In genomic region chr9:45417245-45417644, GRCm38 (mm10) we compare ENCODE assay signal across 8 mouse cellular contexts. TPM values are rescaled to one million over a fixed set of nuclear protein-coding genes. Genes with fewer than 3 reads are reported as not detected.
A peak's percentile ranks its signal among the peaks of the same experiment; 100 is the strongest.
DNase-seq lines count a peak whose midpoint lies in the region; ATAC-seq and TF ChIP-seq lines count a peak whose summit lies in the region.

No protein-coding gene starts in this region.

- ATAC-seq in heart, embryonic 12.5 days (ENCODE audit: insufficient number of reproducible peaks, low FRiP score), result no peak
- peak; percentile 60; the same call in 1 of the 2 replicates for ATAC-seq in stomach, postnatal 0 days (ENCODE audit: low FRiP score, low TSS enrichment)

- peaks cover 24% of the 10 kb centered on the region for H3K27me3 ChIP-seq in heart, embryonic 12.5 days (replicated peaks)
- H3K27me3 ChIP-seq in stomach, postnatal 0 days (ENCODE audit: control insufficient read depth, insufficient read depth, low read length), result no peaks in the 10 kb centered on the region

- TF ChIP-seq EP300 in stomach, postnatal 0 days (optimal IDR thresholded peaks at IDR 0.05), result no peak

- 22% methylated on average over 8 of the region's 8 CpGs for WGBS in heart, embryonic 12.5 days
- WGBS in stomach, postnatal 0 days, result 22% methylated on average over 8 of the region's 8 CpGs

- H3K36me3 ChIP-seq in ES-E14 (ENCODE audit: control insufficient read depth, insufficient read depth, low read length, poor library complexity, severe bottlenecking), result no peaks in the 10 kb centered on the region
- H3K36me3 ChIP-seq in heart, embryonic 12.5 days, result no peaks in the 10 kb centered on the region
- no peaks in the 10 kb centered on the region for H3K36me3 ChIP-seq in stomach, postnatal 0 days (ENCODE audit: control insufficient read depth, insufficient read depth, low read length)

- in situ Hi-C loops in ES-E14 (cut with MboI; ENCODE audit: low sequenced_read_pairs in 2 of 2, unreplicated experiment in 2 of 2), result loop anchor here (10.0 kb wide), 2 partner anchors 112 to 192 kb away; no protein-coding TSS in a partner anchor

- H3K4me1 ChIP-seq in ES-E14 (ENCODE audit: control insufficient read depth in 2 of 2, insufficient read depth in 2 of 2, low read length in 2 of 2, poor library complexity in 1 of 2), result no peaks in the 10 kb centered on the region
- H3K4me1 ChIP-seq in heart, embryonic 12.5 days (replicated peaks), result no peaks in the 10 kb centered on the region
- H3K4me1 ChIP-seq in stomach, postnatal 0 days (replicated peaks; ENCODE audit: control insufficient read depth, insufficient read depth), result no peaks in the 10 kb centered on the region

- no peak overlapping the region for H3K9ac ChIP-seq in ES-E14 (ENCODE audit: insufficient read depth, low read depth, low read length, poor library complexity, severe bottlenecking)
- no peak overlapping the region for H3K9ac ChIP-seq in heart, embryonic 12.5 days
- peak overlapping the region; percentile 31; the same call in 1 of the 2 replicates for H3K9ac ChIP-seq in stomach, postnatal 0 days (ENCODE audit: low read length)

- H3K4me2 ChIP-seq in heart, embryonic 12.5 days, result peak overlapping the region; percentile 45
- peak overlapping the region; percentile 47 for H3K4me2 ChIP-seq in stomach, postnatal 0 days (replicated peaks; ENCODE audit: low read depth)

- peak; percentile 60 for DNase-seq in layer of hippocampus, adult 11-12 months (ENCODE audit: low spot score)
- no peak for DNase-seq in layer of hippocampus, adult 9-10 months (ENCODE audit: low spot score)
- DNase-seq in ES-E14 (ENCODE audit: low read depth, low spot score), result no peak
- peak; percentile 58 for DNase-seq in cerebellum, adult 11-12 months
- peak; percentile 70 to 75 for DNase-seq in kidney, postnatal 4 days
- DNase-seq in lung, postnatal 36 days, result peak; percentile 69
- peak; percentile 70 for DNase-seq in stomach, postnatal 0 days (ENCODE audit: low spot score)

- no peak overlapping the region for H3K4me3 ChIP-seq in ES-E14 (ENCODE audit: insufficient read depth in 1 of 2, low read depth in 1 of 2, low read length in 2 of 2, poor library complexity in 1 of 2, severe bottlenecking in 1 of 2)
- peak overlapping the region; percentile 26 for H3K4me3 ChIP-seq in heart, embryonic 12.5 days
- H3K4me3 ChIP-seq in stomach, postnatal 0 days (ENCODE audit: low read depth, low read length), result no peak overlapping the region

- no peaks in the 10 kb centered on the region for H3K9me3 ChIP-seq in ES-E14 (ENCODE audit: control insufficient read depth, insufficient read depth, low read depth, low read length)
- H3K9me3 ChIP-seq in heart, embryonic 12.5 days (replicated peaks), result no peaks in the 10 kb centered on the region
- H3K9me3 ChIP-seq in stomach, postnatal 0 days (ENCODE audit: control insufficient read depth, low read length), result no peaks in the 10 kb centered on the region

- no peak overlapping the region for H3K27ac ChIP-seq in ES-E14 (ENCODE audit: insufficient read depth, low read depth, low read length, poor library complexity, severe bottlenecking)
- H3K27ac ChIP-seq in heart, embryonic 12.5 days (ENCODE audit: poor library complexity, severe bottlenecking), result no peak overlapping the region
- no peak overlapping the region for H3K27ac ChIP-seq in stomach, postnatal 0 days (replicated peaks)

- TF ChIP-seq CTCF in stomach, postnatal 0 days (IDR thresholded peaks at IDR 0.05; ENCODE audit: low read depth), result peak; percentile 89

TF ChIP-seq in ES-E14, 5 proteins besides CTCF, POLR2A, EP300 and RAD21:
- peak; percentile 70; the same call in 1 of the 2 replicates for TF ChIP-seq ZC3H11A (IDR thresholded peaks at IDR 0.05; ENCODE audit: borderline replicate concordance, low read depth, low read length)
- no peak for TF ChIP-seq MAFK (IDR thresholded peaks at IDR 0.05; ENCODE audit: insufficient read depth, low read depth, low read length)

RNA-seq across cellular contexts. Expression of gene Dscaml1, which starts 9.2 kb away (rescaled TPM):
- total RNA-seq in ES-E14 (2012; rRNA removed), result 1.3 and 6.7 TPM in 2 replicates
- 0.05 and 0.09 TPM in 2 replicates for polyA plus RNA-seq in heart, embryonic 12.5 days (2016; fragmentation: Nextera tagmentation; extraction: Ambion mirVana)
- 0.17 and 0.23 TPM in 2 replicates for polyA plus RNA-seq in stomach, postnatal 0 days (2015; fragmentation: Nextera tagmentation; extraction: Ambion mirVana)

RNA-seq across cellular contexts. Expression of gene Fxyd2, which starts 17.8 kb away (rescaled TPM):
- 2.2 and 2.5 TPM in 2 replicates for total RNA-seq in ES-E14 (2012; rRNA removed)
- 1.4 and 2.2 TPM in 2 replicates for polyA plus RNA-seq in heart, embryonic 12.5 days (2016; fragmentation: Nextera tagmentation; extraction: Ambion mirVana)
- 1.3 and 2.2 TPM in 2 replicates for polyA plus RNA-seq in stomach, postnatal 0 days (2015; fragmentation: Nextera tagmentation; extraction: Ambion mirVana)

RNA-seq across cellular contexts. Expression of gene Fxyd6, which starts 47.3 kb away (rescaled TPM):
- total RNA-seq in ES-E14 (2012; rRNA removed), result 98.9 and 211 TPM in 2 replicates
- polyA plus RNA-seq in heart, embryonic 12.5 days (2016; fragmentation: Nextera tagmentation; extraction: Ambion mirVana), result 30.8 and 33.4 TPM in 2 replicates
- 50.3 and 66.9 TPM in 2 replicates for polyA plus RNA-seq in stomach, postnatal 0 days (2015; fragmentation: Nextera tagmentation; extraction: Ambion mirVana)

Comparison
In these comparisons a context has a peak if more than half of its experiments do, and no peak if none do; other contexts are left out.
1. DNase-seq: peak in layer of hippocampus, adult 11-12 months (single experiment), cerebellum, adult 11-12 months (single experiment), kidney, postnatal 4 days (2 of 2), lung, postnatal 36 days (single experiment) and stomach, postnatal 0 days (single experiment); none in layer of hippocampus, adult 9-10 months (single experiment) and ES-E14 (single experiment).